Mouse (Mus musculus): ENCODE results near the gene Pard3.
A peak's percentile ranks its signal among the peaks of the same experiment; 100 is the strongest.

Gene Pard3

GRCm38 (mm10) chr8:127178634-127179033 is 114.9 kb downstream of the Pard3 start:
- peak; percentile 63 for DNase-seq (ENCODE audit: low read depth, low spot score)

GRCm38 (mm10) chr8:127181246-127181645 is 117.6 kb downstream of the Pard3 start:
- peak; percentile 88 for DNase-seq (ENCODE audit: low read depth, low spot score)

GRCm38 (mm10) chr8:127182065-127182464 is 118.4 kb downstream of the Pard3 start:
- DNase-seq (ENCODE audit: low read depth, low spot score) = no peak

DNA sequence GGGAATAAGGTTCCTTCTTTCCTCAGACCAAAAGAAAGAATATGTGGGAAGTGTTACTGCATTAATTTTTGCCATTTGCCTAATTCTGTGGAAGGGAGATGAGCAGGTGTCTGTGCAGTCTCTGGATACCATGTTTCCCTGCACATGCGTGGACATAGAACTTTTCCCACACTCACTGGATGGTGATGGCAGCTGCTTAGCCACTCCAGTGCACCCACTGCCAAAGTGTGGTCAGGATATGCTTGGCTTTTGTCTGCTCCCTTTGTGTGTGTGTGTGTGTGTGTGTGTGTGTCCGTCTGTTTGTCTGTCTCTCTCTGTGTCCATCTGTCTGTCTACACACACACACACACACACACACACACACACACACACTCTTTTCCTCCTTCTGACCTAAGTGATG is 119.8 kb downstream of the Pard3 start:
- no peak for DNase-seq (ENCODE audit: low read depth, low spot score)

DNA sequence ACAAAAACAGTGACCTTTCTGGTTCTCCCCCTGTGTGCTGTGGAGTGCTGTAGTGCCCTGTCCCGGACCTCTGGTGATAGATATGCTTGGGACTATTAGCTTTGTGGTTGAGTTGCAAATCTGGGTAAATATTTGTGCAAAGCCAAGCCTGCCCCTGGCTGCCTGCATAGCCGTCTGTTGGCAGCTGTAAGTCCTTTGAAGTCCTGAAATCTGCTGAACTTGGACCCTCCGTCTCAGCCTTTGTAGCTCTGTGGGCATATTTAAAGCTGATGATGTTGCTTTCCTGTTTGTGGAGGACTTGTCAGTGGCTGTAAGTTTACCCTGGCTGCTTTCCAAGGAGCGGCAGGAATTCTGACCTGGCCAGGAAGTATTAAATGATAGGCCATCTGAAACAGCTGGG is 120.3 kb downstream of the Pard3 start:
- DNase-seq (ENCODE audit: low read depth, low spot score) = no peak

DNA sequence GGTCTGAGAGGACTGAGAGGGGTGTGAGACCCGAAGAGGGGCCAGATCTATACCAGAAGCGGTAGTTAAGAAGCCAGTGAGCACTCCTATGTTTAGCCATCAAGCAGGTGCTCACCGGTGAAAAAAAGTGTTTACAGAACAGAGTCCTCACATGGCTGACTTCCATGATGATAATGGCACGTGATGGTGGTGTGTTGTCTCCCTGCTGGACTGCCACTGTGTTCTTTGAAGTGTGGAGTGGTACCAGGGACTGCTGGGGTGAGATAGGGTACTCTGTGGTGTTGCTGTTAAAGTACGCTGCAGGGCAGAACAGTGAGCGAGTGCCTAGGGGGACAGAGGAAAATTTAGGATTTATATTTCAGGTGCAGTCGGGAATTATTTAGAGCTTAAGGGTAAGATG is 122.2 kb downstream of the Pard3 start:
- DNase-seq (ENCODE audit: low read depth, low spot score) = no peak

DNA sequence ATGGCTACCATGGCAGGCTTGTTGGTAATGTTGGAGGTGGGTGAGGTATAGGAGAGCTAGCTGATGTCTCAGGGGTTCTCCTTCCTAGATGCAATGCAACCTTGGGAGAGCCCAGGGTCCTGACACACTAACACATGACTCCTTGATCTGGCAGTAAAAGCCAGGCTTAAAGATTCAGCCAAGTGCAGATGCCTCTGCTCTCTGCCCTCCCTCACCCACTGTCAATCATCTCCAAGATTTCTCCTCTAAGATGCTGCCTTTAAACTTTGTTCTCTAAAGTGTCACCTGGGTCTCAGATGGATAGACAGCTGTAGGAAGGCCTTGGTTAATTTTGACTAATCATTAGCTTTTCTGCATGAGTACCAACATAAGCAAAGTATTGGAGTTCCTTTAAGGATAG is 125.0 kb downstream of the Pard3 start:
- no peak for DNase-seq (ENCODE audit: low read depth, low spot score)

- peak; percentile 51 for DNase-seq (ENCODE audit: low read depth, low spot score)
These were observed 126.7 kb downstream of the Pard3 start for GRCm38 (mm10) chr8:127190350-127190749.

DNA sequence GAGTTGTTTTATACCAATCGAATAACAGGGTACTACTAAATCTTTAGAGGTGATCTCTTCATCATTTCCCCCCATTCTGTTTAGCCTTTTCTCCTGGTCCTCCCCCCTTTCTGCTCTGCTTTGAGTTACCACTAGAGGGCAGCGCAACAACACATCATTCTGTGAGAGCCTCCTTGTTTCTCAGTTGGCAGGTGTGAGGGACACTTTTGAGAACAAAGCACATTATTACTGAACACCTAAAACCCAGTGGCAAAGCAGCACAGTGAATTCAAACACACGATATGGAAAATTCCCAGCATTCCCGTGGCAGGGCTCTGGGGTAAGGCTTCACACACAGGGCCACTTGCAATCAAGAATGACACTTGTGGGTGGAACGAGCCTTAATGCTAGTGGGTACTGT is 127.7 kb downstream of the Pard3 start:
- peak; percentile 62 for DNase-seq (ENCODE audit: low read depth, low spot score)

DNA sequence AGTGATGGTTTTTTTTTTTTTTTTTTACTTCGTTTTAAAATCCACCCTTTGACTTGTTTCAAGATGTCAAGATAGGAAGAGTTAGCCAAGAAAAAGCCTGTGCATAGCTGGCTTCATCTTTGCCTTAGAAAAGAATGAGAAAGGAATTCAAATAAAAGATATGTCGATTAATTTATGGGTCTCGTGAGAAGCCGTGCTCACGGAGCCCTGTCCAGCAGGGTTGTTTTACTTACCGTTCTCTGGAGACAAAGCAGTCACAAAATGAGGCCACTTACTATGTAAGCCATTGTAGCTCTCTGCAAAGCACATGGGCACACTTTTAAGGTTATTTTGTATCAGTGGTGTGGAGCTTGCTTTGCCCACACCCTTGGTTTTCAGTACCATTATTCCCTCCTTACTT is 128.1 kb downstream of the Pard3 start:
- no peak for DNase-seq (ENCODE audit: low read depth, low spot score)

DNA sequence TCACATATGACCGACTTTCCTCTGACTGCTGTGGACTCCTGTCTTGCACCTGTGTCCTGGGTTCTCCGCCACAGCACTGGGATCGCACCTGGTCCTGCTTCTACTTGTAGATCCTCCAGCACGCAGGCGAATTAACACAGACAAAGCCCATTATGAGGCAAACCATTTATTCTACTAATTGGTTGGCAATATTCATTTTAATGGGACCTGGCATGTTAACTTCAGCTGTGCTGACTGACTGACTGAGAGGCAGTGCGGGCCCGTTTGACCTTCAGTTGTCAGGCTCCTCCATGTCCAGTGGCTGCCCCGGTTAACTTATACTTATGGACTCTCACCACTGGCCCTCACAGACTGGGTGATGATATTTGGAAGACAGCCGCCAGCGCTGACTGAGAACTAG is 128.6 kb downstream of the Pard3 start:
- DNase-seq (ENCODE audit: low read depth, low spot score) = no peak

DNA sequence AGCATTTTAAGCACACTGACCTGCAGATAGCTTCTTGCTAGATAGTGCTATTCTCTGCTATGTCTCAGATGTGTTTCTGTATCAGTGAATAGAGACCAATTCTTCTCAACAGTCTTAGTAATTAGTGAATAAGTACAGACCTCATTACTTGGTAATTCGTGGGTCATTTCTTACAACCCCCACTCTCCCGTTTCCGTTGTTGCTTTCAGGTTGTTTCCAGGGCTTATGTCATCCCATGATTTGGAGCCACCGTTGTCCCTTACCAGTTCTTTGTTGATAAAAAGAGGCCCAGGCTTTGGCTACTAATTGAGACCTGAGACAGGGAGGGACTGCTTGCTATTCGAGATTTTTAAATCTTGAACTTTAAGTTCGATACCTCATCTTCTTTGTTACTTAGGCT is 129.7 kb downstream of the Pard3 start:
- DNase-seq (ENCODE audit: low read depth, low spot score) = no peak

- DNase-seq (ENCODE audit: low read depth, low spot score) = no peak
These were observed 131.2 kb downstream of the Pard3 start for GRCm38 (mm10) chr8:127194786-127195407.

- DNase-seq (ENCODE audit: low read depth, low spot score) = no peak
These were observed 133.0 kb downstream of the Pard3 start for GRCm38 (mm10) chr8:127196505-127197265.

DNA sequence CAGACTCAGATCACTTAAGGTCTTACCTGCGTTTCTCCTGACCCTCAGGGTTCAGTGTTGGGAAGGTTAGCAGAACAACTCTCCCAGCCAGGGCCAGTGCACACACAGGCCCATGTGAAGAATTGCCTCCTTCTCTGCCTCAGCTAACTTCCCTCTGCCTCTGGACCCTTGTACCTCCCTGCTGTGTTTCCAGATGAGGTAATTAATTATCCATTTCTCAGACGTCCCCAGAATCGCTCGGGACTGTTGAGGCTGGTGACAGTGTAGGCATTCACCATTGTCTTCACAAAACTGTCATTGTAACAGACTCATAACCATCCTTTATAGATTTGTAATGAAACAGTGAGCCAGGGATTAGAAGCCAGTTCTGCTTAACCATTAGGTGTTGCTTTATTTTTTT is 143.8 kb downstream of the Pard3 start:
- no peak for DNase-seq (ENCODE audit: low read depth, low spot score)

GRCm38 (mm10) chr8:127210621-127211020 is 146.9 kb downstream of the Pard3 start:
- DNase-seq (ENCODE audit: low read depth, low spot score) = no peak

GRCm38 (mm10) chr8:127214338-127214737 is 150.6 kb downstream of the Pard3 start:
- no peak for DNase-seq (ENCODE audit: low read depth, low spot score)

GRCm38 (mm10) chr8:127214748-127215433 is 151.2 kb downstream of the Pard3 start:
- DNase-seq (ENCODE audit: low read depth, low spot score) = no peak

GRCm38 (mm10) chr8:127220206-127220605 is 156.5 kb downstream of the Pard3 start:
- DNase-seq (ENCODE audit: low read depth, low spot score) = no peak

DNA sequence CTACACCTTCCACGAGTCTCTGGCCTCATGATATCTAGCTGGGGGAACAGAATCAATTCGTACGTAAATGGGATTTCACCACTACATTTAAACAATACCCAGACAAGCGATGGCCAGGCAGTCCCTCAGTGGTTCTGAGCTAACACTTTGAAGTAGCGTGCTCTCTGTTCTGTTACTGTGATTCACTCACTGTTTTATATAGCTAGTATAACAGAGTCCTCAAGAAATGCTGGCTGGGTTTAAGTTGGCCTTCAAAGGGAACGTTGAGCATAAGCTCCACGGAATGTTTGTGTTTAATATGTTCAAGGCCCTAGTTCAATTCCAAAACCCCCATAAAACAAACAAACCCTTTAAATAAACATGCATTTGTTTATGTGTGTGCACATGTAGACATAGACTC is 156.9 kb downstream of the Pard3 start:
- no peak for DNase-seq (ENCODE audit: low read depth, low spot score)

GRCm38 (mm10) chr8:127222361-127222760 is 158.7 kb downstream of the Pard3 start:
- peak; percentile 8 for DNase-seq (ENCODE audit: low read depth, low spot score)

- peak; percentile 22 for DNase-seq (ENCODE audit: low read depth, low spot score)
These were observed 163.3 kb downstream of the Pard3 start for GRCm38 (mm10) chr8:127226996-127227395.

DNA sequence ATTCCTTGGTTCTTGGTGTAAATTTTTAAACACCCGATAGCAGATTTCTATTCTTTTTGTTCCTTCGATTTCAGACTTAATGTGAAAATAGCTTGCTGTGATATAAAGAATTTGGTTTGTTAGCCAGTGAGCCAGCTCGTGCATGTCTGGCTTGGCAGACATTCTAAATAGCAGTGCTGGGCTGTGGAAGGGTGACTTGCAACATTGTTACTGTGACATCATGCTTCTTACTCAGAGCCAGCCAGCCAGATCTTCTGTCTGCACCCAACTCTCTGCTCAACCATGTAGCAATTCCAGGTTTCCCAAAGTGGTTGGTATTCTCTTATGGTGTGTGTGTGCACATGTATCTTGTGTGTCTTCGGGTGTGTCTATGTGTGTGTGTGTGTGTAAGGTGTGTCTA is 163.7 kb downstream of the Pard3 start:
- DNase-seq (ENCODE audit: low read depth, low spot score) = peak; percentile 72
